Mouse (Mus musculus): Measurements from ENCODE around the gene Gpsm3.
A peak's percentile ranks its signal among the peaks of the same experiment; 100 is the strongest.

Gpsm3 gene

DNA sequence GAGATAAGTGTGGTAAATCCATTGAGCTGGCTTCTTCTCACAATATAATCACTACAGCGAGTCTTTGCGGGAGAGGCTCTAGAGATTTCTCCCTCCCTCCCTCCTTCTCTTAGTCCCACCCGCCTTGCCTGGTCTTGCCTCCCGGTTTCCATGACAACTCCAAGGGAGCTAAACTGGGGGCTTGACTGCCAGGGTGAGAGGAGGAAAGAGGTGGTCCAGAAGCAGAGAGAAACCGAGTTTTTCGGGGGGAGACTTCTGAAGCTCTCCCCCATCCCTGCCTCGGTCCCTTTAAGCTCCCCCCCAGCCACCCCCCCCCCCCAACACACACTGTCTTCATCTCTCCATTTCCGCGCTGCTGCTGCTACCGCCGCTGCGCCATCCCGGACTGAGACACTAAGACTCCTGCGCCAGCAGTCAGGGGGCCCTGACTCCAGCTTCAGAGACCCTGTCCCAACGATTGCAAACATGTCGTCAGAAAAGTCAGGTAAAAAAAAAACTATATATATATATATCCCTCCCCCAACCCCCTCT lies 39.7 kb downstream of the Gpsm3 start, which contains the start of gene Prrt1:
Gene Prrt1 (plus strand): TSS at position 313 of the 531 bp plus-strand sequence.
- peak; percentile 95 for DNase-seq (ENCODE audit: low read depth, low spot score)

DNA sequence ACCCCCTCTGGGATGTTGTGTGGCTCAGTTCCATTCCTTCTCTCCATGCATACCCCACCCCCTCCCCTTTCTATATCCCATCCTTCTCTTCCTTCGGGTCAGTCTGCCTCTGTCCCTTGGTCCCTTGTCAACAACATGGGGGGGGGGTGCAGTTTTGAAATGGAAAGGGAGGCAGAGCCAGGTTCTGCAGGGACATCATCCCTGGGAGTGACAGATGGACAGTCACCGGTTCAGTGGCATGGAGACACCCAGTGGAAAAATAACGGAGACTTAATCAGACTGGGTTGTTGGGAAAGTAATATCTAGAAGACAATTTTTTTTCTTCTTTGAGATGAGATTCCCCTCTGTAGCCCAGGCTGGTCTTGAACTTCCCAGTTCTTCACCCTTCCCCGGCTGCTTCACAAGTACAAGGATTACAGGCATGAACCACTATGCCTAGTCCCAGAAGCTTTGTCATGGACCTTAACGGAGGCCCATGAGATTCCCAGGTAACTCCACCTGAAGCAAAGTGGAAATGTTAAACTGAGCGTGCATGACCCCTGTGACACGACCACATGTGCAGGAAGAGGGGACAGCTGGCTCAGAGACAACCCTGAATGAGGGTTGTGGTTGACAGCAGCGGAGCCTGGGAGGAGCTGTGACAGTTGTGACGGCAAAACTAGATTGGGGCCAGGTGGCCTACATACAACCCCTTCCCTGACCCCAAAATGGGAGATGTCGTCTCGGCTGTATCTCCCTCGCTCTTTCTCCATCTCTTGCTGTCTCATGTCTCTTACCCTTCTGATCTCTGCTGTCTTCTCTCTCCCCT lies 40.4 kb downstream of the Gpsm3 start:
- peak; percentile 92 for DNase-seq (ENCODE audit: low read depth, low spot score)

- DNase-seq (ENCODE audit: low read depth, low spot score) = peak; percentile 42
These were observed 41.2 kb downstream of the Gpsm3 start for GRCm38 (mm10) chr17:34630761-34631301.

DNA sequence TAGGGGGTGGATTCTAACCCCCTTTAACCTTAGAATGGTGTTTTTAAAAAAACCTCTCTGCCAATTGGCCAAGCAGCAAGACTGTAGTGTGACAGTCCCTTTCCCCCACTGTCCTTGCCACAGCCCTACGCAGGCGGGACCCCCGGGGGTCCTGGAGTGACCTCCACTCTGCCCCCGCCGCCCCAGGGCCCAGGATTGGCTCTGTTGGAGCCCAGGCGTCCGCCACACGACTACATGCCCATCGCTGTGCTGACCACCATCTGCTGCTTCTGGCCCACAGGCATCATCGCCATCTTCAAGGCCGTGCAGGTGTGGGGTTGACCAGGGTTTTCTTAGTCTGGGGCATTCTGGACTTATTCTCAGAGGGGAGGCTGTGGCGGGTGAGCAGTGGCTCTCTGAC lies 42.0 kb downstream of the Gpsm3 start:
- DNase-seq (ENCODE audit: low read depth, low spot score) = peak; percentile 45

GRCm38 (mm10) chr17:34632261-34632691 lies 42.7 kb downstream of the Gpsm3 start:
- peak; percentile 96 for DNase-seq (ENCODE audit: low read depth, low spot score)

DNA sequence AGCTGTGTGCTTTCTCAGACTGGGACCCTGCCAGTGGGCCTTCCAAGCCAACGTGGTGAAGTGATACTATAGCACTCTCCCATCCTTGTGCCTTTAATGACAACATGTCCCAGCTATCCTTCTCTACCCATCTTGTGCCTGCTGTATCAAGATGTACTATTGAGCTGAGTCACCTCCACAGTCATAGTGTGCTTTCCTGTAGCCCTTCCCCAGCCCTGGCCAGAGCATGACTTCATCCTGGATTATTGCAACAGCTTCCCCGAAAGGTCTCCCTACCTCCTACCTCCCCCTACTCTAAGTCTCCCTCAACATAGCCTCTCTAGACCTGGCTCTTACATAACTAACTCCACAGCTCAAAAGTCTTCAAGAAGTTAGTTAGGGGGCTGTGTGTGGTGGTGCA lies 46.1 kb downstream of the Gpsm3 start:
- no peak for DNase-seq (ENCODE audit: low read depth, low spot score)

DNA sequence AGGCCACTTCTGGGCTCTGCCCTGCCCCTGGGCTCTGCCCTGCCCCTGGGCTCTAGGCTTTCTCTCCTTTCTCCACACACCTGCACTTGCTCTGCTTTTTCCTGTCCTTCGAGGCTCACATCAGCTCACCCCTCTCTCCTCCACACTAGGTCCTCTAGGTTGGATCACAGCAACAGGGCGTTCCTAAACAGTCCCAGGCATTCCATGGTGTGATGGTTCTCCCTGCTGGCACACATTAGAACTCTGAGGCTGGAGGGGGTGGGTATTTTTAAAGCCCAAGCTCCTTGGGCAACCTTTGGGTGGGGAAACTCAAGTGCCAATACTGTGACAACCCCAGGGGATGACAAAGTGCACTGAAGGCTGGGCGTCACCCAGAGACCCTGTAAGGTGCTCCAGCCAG lies 47.9 kb downstream of the Gpsm3 start:
- DNase-seq (ENCODE audit: low read depth, low spot score) = no peak

DNA sequence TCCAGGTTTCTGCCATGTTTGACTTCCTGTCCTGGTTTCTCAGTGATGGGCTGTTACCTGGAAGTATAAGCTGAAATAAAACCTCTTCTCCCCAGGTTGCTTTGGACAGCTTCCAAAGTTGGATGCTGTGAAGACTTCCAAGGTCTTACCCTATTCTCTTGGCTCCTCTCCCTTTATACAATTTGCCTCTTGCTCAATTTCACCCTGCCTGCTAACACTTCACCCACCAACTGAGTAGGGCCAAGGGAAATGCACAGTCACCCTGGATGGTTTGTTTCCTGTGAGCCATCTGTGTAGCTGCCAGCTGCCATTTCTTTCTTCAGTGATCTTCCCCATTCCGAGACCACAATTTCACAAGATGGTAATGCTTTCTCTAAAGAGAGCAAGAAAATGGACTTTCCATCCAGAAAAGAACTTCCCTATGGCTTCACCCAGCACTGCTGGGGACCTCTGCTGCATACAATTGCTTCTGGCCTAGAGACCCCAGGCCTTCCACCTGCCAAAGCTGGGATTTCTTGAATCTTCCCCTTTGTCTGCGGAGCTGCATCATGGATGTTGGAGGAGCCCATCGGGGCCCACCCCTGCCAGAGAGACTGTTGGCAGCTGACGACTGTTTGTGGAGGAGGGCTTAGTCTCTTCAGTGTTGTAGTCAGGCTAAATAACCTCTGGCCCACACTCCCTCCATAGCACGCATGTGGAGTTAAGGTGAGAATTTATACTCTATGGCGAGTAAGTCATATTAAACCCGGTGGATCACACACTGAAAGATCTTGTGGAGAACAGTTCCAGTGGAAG lies 50.1 kb downstream of the Gpsm3 start:
- DNase-seq (ENCODE audit: low read depth, low spot score) = peak; percentile 41

GRCm38 (mm10) chr17:34640778-34641601 lies 51.4 kb downstream of the Gpsm3 start:
- DNase-seq (ENCODE audit: low read depth, low spot score) = peak; percentile 99

Measured in brain, adult 2 months (tissue).